Comparison of ENCODE assay signal across 11 mouse cellular contexts in genomic region chr11:84529143-84529755, GRCm38 (mm10). TPM values are rescaled to one million over a fixed set of nuclear protein-coding genes. Genes with fewer than 3 reads are reported as not detected.
DNase-seq lines count a peak whose midpoint lies in the region; ATAC-seq and TF ChIP-seq lines count a peak whose summit lies in the region.
"Had no signal": no experiment of that assay in that cellular context is flagged by ENCODE, and none has a peak within 500 bp of the region (broad histone marks: within the 10 kb centered on the region; RNA-seq: fewer than 3 reads in every experiment).

No protein-coding gene starts in this region.

- H3K4me2 ChIP-seq in hindbrain, embryonic 16.5 days (ENCODE audit: low read length): peak overlapping the region; percentile 68
- H3K4me2 ChIP-seq: lung, embryonic 15.5 days had no signal

- WGBS in cerebellum, adult 2 months: 9% methylated on average over 24 of the region's 24 CpGs
- under 1% methylated on average over 24 of the region's 24 CpGs for WGBS in hindbrain, embryonic 16.5 days
- WGBS in midbrain, embryonic 10.5 days: under 1% methylated on average over 24 of the region's 24 CpGs

- H3K4me3 ChIP-seq in cerebellum, adult 2 months (replicated peaks; ENCODE audit: insufficient read depth, low read depth, low read length): peak overlapping the region; percentile 51
- H3K4me3 ChIP-seq in hindbrain, embryonic 16.5 days (ENCODE audit: low read length): peak overlapping the region; percentile 43
- peak overlapping the region; percentile 65 for H3K4me3 ChIP-seq in midbrain, embryonic 10.5 days
- H3K4me3 ChIP-seq: lung, embryonic 15.5 days had no signal

- peak overlapping the region; percentile 62 for H3K9ac ChIP-seq in hindbrain, embryonic 16.5 days (ENCODE audit: low read depth, low read length)
- H3K9ac ChIP-seq: lung, embryonic 15.5 days had no signal

- peak; percentile 58 to 62 for DNase-seq in cerebellum, adult 2 months
- no peak for DNase-seq in cerebellum, postnatal 4 days (ENCODE audit: low spot score in 2 of 2)
- DNase-seq in cerebellum, postnatal 10 days: peak; percentile 73 to 75
- DNase-seq in midbrain, embryonic 10.5 days (ENCODE audit: low spot score): peak; percentile 37
- DNase-seq in urinary bladder, adult 2 months (ENCODE audit: low spot score): no peak
- DNase-seq: thymus, postnatal 36 days had no signal

- no peak overlapping the region; the same call in 1 of the 2 replicates for H3K27ac ChIP-seq in cerebellum, adult 2 months (ENCODE audit: insufficient read depth, low read length)
- H3K27ac ChIP-seq in hindbrain, embryonic 16.5 days (ENCODE audit: low read depth, low read length): peak overlapping the region; percentile 72
- H3K27ac ChIP-seq in midbrain, embryonic 10.5 days (replicated peaks): no peak overlapping the region
- H3K27ac ChIP-seq: lung, embryonic 15.5 days had no signal

- no peaks in the 10 kb centered on the region for H3K27me3 ChIP-seq in cerebellum, adult 2 months (ENCODE audit: control insufficient read depth, insufficient read depth, low read length)
- H3K27me3 ChIP-seq in hindbrain, embryonic 16.5 days (replicated peaks; ENCODE audit: control insufficient read depth, insufficient read depth, low read length): peaks cover 19% of the 10 kb centered on the region
- H3K27me3 ChIP-seq in midbrain, embryonic 10.5 days (ENCODE audit: low read depth, poor library complexity, severe bottlenecking): peaks cover 100% of the 10 kb centered on the region

- no peak for TF ChIP-seq CTCF in cerebellum, adult 2 months (IDR thresholded peaks at IDR 0.05; ENCODE audit: borderline replicate concordance, insufficient read depth, low read depth, low read length)

- peaks cover 3% of the 10 kb centered on the region for H3K4me1 ChIP-seq in cerebellum, adult 2 months (ENCODE audit: control insufficient read depth, insufficient read depth, low read length)
- H3K4me1 ChIP-seq in hindbrain, embryonic 16.5 days (ENCODE audit: control insufficient read depth, insufficient read depth, low read depth, low read length): peaks cover 18% of the 10 kb centered on the region
- H3K4me1 ChIP-seq in midbrain, embryonic 10.5 days: peaks cover 45% of the 10 kb centered on the region

- no peak for ATAC-seq in hindbrain, embryonic 16.5 days
- no peak for ATAC-seq in megakaryocyte, adult 5-6 weeks (ENCODE audit: poor library complexity, severe bottlenecking)
- no peak for ATAC-seq in megakaryocyte-erythroid progenitor cell, adult 5-6 weeks (replicated peaks; ENCODE audit: low FRiP score, low TSS enrichment, poor library complexity, severe bottlenecking)

- no peaks in the 10 kb centered on the region for H3K36me3 ChIP-seq in hindbrain, embryonic 16.5 days (ENCODE audit: control insufficient read depth, insufficient read depth, low read length)
- H3K36me3 ChIP-seq in midbrain, embryonic 10.5 days: no peaks in the 10 kb centered on the region
- H3K36me3 ChIP-seq: lung, embryonic 15.5 days had no signal

- H3K9me3 ChIP-seq in hindbrain, embryonic 16.5 days (ENCODE audit: control insufficient read depth, low read length): no peaks in the 10 kb centered on the region
- H3K9me3 ChIP-seq in midbrain, embryonic 10.5 days (replicated peaks): no peaks in the 10 kb centered on the region
- H3K9me3 ChIP-seq: lung, embryonic 15.5 days had no signal

- no peak for TF ChIP-seq POLR2A in cerebellum, adult 2 months (IDR thresholded peaks at IDR 0.05; ENCODE audit: borderline replicate concordance, insufficient read depth, low read length)

RNA-seq across cellular contexts. Expression of gene Lhx1, which starts 3.9 kb away (rescaled TPM):
- polyA plus RNA-seq in cerebellum, adult 2 months (2012; rRNA removed): 37.3 and 43.9 TPM in 2 replicates
- polyA plus RNA-seq in hindbrain, embryonic 16.5 days (2015; fragmentation: Nextera tagmentation; extraction: Ambion mirVana): 35.9 and 43.0 TPM in 2 replicates
- 5.5 and 19.7 TPM in 2 replicates for polyA plus RNA-seq in midbrain, embryonic 10.5 days (2016; fragmentation: Nextera tagmentation; extraction: Ambion mirVana)
- total RNA-seq in megakaryocyte, adult 5-6 weeks (2015): 0.31 and 0.73 TPM in 2 replicates
- total RNA-seq in megakaryocyte, adult 5-6 weeks (2017): 0.53 TPM in 1 of 2 replicates, not detected in the other
- not detected in 2 replicates for total RNA-seq in megakaryocyte-erythroid progenitor cell, adult 5-6 weeks (2014; fragmentation: Nextera tagmentation)
- not detected in 2 replicates for total RNA-seq in megakaryocyte-erythroid progenitor cell, adult 5-6 weeks (2017)
- not detected in 2 replicates for polyA plus RNA-seq in urinary bladder, adult 2 months (2012; rRNA removed)
- polyA plus RNA-seq: heart, postnatal 0 days had no signal

RNA-seq across cellular contexts. Expression of gene Aatf, which starts 15.9 kb away (rescaled TPM):
- polyA plus RNA-seq in cerebellum, adult 2 months (2012; rRNA removed): 14.0 and 14.1 TPM in 2 replicates
- polyA plus RNA-seq in hindbrain, embryonic 16.5 days (2015; fragmentation: Nextera tagmentation; extraction: Ambion mirVana): 51.0 and 52.1 TPM in 2 replicates
- polyA plus RNA-seq in midbrain, embryonic 10.5 days (2016; fragmentation: Nextera tagmentation; extraction: Ambion mirVana): 56.4 and 57.8 TPM in 2 replicates
- total RNA-seq in megakaryocyte, adult 5-6 weeks (2015): 24.1 and 33.3 TPM in 2 replicates
- 38.2 and 48.5 TPM in 2 replicates for total RNA-seq in megakaryocyte, adult 5-6 weeks (2017)
- total RNA-seq in megakaryocyte-erythroid progenitor cell, adult 5-6 weeks (2014; fragmentation: Nextera tagmentation): 60.7 and 101 TPM in 2 replicates
- 177 and 220 TPM in 2 replicates for total RNA-seq in megakaryocyte-erythroid progenitor cell, adult 5-6 weeks (2017)
- polyA plus RNA-seq in urinary bladder, adult 2 months (2012; rRNA removed): 6.2 and 9.8 TPM in 2 replicates

Comparison
In these comparisons a context has a peak if more than half of its experiments do, and no peak if none do; other contexts are left out.
1. DNase-seq: peak in cerebellum, adult 2 months (2 of 2), cerebellum, postnatal 10 days (2 of 2) and midbrain, embryonic 10.5 days (single experiment); none in cerebellum, postnatal 4 days (0 of 2) and urinary bladder, adult 2 months (single experiment).
2. Peak in every context shown above with its lines, with median percentiles within 50 percentile points of each other: H3K4me3 ChIP-seq.